In genomic region chr1:65281756-65282155, GRCm38 (mm10) we compare ENCODE assay signal across 11 mouse cellular contexts.
"Had no signal": no experiment of that assay in that cellular context is flagged by ENCODE, and none has a peak within 500 bp of the region (broad histone marks: within the 10 kb centered on the region; RNA-seq: fewer than 3 reads in every experiment).

Gene Pth2r (plus strand): TSS chr1:65282056.

- DNase-seq: right cerebral cortex, adult 18-20 months; right cerebral cortex, postnatal 14 days; right cerebral cortex, postnatal 25 days; right cerebral cortex, postnatal 4 days; spleen, adult 18-20 months; thymus, adult 18-20 months; thymus, adult 2 months; thymus, postnatal 14 days; thymus, postnatal 25 days; thymus, postnatal 36 days; thymus, postnatal 4 days had no signal
